Mouse (Mus musculus) heart, embryonic 16.5 days (tissue): ENCODE data around the gene Abracl. TPM values are rescaled to one million over a fixed set of nuclear protein-coding genes. Genes with fewer than 3 reads are reported as not detected.

Experiments used
- ATAC-seq: fragments of 200-750 bp; cut with Nextera tagmentation; replicated peaks from 2 replicates; pipeline ENCODE4 v1.8.0; 2017; ENCODE audit warnings: moderate number of reproducible peaks; ENCODE audit not compliant: insufficient read depth, low FRiP score; ENCODE audit errors: extremely low read depth
- H3K27ac ChIP-seq: fragments of 300-500 bp; sonication (generic); 2 replicates; pipeline ENCODE4 v1.5.1; 2014; ENCODE audit warnings: mild to moderate bottlenecking, low read length, control low read depth, moderate library complexity
- H3K27me3 ChIP-seq: fragments of 300-500 bp; sonication (generic); 2 replicates; pipeline ENCODE4 v1.6.1; 2014; ENCODE audit warnings: low read length, mixed read lengths; ENCODE audit not compliant: control insufficient read depth, insufficient read depth
- H3K36me3 ChIP-seq: fragments of 300-500 bp; sonication (generic); 2 replicates; pipeline ENCODE4 v1.6.1; 2014; ENCODE audit not compliant: control insufficient read depth, insufficient read depth
- H3K4me1 ChIP-seq: fragments of 300-500 bp; sonication (generic); 2 replicates; pipeline ENCODE4 v1.6.1; 2014; ENCODE audit warnings: low read length, mixed read lengths; ENCODE audit not compliant: control insufficient read depth, insufficient read depth
- H3K4me2 ChIP-seq: fragments of 300-500 bp; sonication (generic); 2 replicates; pipeline ENCODE4 v1.6.1; 2014; ENCODE audit warnings: low read depth, mild to moderate bottlenecking, control low read depth, low read length
- H3K4me3 ChIP-seq: fragments of 300-500 bp; sonication (generic); 2 replicates; pipeline ENCODE4 v1.5.1; 2014; ENCODE audit warnings: mild to moderate bottlenecking, control low read depth, low read length
- H3K9ac ChIP-seq: fragments of 300-500 bp; sonication (generic); 2 replicates; pipeline ENCODE4 v1.6.1; 2014; ENCODE audit warnings: low read length, control low read depth
- H3K9me3 ChIP-seq: fragments of 300-500 bp; sonication (generic); replicated peaks from 2 replicates; pipeline ENCODE4 v1.6.1; 2016; ENCODE audit warnings: low read length; ENCODE audit not compliant: control insufficient read depth
- WGBS: fragments of 180-500 bp; shearing (Covaris S2); extraction: QIAGEN DNeasy Blood & Tissue Kit; methylation state at CpG from one replicate; pipeline ENCODE4 v1.1.7; 2014; 5-methylcytosine and 5-hydroxymethylcytosine counted together
- polyA plus RNA-seq: library from polyadenylated mRNA; unstranded; fragments of >200 nt; fragmentation: Nextera tagmentation; extraction: Ambion mirVana; gene quantifications from 2 replicates; pipeline ENCODE4 v1.2.1, GENCODE M21; 2015

Abracl gene
- polyA plus RNA-seq, result 152 and 167 TPM in 2 replicates

DNA sequence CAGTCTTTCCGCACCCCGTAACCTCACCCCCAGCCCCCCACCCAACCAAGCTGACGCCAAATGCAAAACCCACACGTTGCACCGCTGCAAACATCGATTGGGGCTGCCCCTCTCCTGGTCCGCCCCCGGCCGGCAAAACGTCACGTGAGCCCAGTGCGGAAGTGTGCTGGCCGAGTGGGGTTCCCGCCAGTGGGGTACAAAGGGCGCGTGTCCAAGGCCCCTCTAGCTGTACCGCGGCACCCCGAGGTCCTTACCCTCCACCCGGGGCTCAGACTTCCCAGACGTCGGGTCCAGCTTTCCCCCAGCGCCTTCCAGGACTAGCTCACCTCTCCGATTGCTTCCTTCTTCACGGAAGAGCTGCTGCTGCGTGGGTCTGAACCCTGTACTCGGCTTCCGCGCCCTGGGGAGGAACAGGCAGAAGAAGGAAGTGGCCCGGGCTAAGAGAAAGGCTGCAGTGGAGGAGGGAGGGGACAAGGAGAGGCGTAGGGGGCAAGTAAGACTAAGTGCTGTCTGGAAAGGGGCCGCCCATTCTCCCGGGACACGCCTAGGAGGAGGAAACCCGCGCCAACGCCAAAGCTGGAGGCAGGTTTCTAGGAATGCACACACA is at the start of gene Abracl:
Gene Abracl (minus strand): TSS at position 548 of the 607 bp plus-strand sequence.
- H3K36me3 ChIP-seq, result peaks cover 2% of the 10 kb centered on the region; the same call in 1 of the 2 replicates
- peak within 1 kb of the TSS; percentile 86 for H3K4me3 ChIP-seq
- under 1% methylated on average over 37 of the region's 37 CpGs for WGBS
- peak within 1 kb of the TSS; percentile 86 for H3K4me2 ChIP-seq
- peak; percentile 90 for ATAC-seq
- peak within 1 kb of the TSS; percentile 97 for H3K27ac ChIP-seq
- peaks cover 9% of the 10 kb centered on the region for H3K4me1 ChIP-seq
- H3K27me3 ChIP-seq, result no peaks in the 10 kb centered on the region
- no peaks in the 10 kb centered on the region for H3K9me3 ChIP-seq
- H3K9ac ChIP-seq, result peak within 1 kb of the TSS; percentile 94

DNA sequence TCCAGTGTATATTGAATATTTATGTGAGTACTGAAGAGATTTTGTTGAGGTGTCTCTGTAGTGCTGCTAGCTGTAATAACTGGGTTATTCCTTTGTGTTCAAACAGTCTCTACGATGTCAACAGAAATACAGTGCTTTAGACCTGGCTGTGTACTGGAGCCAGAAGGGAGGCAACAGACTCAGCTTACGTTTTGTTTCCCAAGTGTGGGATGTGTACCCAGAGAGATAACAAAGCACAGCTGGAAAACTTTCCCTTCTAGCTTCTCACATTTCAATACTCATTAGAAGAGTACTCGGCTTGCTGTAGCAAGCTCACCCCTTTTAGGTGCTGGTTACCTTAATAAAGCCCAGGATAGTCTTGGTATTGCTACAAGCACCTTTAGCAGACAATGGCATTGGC is 49.8 kb upstream of the Abracl start:
- no peak overlapping the region for H3K27ac ChIP-seq
- 46% methylated on average over 3 of the region's 3 CpGs for WGBS
- no peak overlapping the region for H3K9ac ChIP-seq
- H3K4me3 ChIP-seq, result no peak overlapping the region
- no peak overlapping the region for H3K4me2 ChIP-seq
- no peak for ATAC-seq
- H3K9me3 ChIP-seq, result no peaks in the 10 kb centered on the region
- H3K27me3 ChIP-seq, result no peaks in the 10 kb centered on the region
- H3K4me1 ChIP-seq, result peaks cover 50% of the 10 kb centered on the region
- no peaks in the 10 kb centered on the region for H3K36me3 ChIP-seq

DNA sequence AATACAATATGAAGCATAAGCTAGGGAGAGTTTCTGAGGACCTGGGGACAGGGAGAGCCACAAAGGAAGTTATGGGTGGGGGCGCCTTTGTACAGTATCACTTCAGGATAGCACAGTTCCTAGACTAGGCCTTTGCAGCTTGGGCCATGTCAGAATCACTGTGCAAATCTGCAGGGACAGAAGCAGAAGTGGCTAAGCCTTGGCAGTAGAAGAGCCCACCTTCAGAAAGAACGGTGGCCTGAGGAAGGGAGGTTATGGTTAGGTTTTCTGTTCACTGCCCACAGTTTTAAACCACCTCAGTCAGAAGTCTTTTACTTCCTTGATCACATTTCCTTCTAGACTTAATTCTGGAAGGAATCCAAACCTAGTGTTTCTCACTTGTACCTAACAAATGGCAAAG is 47.5 kb upstream of the Abracl start:
- no peaks in the 10 kb centered on the region for H3K9me3 ChIP-seq
- H3K4me3 ChIP-seq, result no peak overlapping the region
- 64% methylated on average over 2 of the region's 2 CpGs for WGBS
- H3K9ac ChIP-seq, result no peak overlapping the region
- H3K27me3 ChIP-seq, result no peaks in the 10 kb centered on the region
- H3K4me2 ChIP-seq, result no peak overlapping the region
- peaks cover 56% of the 10 kb centered on the region for H3K4me1 ChIP-seq
- H3K27ac ChIP-seq, result peak overlapping the region; percentile 34; the same call in 1 of the 2 replicates
- H3K36me3 ChIP-seq, result no peaks in the 10 kb centered on the region
- no peak for ATAC-seq

DNA sequence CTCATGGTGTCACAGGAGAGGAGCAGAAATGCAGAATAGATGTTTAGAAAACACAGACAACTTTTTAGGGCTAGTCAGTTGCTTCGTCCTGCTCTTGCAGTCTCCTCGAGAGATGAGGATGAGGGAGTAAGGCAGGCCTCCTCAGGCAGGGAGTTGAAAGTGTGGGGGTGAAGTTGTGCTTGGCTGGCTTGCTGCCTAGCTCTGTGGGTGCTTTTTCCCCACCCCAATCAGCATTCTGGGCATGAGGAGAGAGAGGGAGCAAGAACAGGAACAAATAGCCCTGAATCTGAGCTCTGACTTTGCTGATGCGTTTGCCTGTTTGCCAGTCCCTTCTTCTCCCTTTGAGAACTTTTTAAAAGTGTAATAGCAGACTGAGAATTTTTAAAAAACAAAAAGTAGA is 47.1 kb upstream of the Abracl start:
- peak overlapping the region; percentile 42 for H3K27ac ChIP-seq
- no peaks in the 10 kb centered on the region for H3K27me3 ChIP-seq
- no peaks in the 10 kb centered on the region for H3K9me3 ChIP-seq
- no peaks in the 10 kb centered on the region for H3K36me3 ChIP-seq
- WGBS, result 42% methylated on average over 3 of the region's 3 CpGs
- no peak for ATAC-seq
- no peak overlapping the region for H3K4me3 ChIP-seq
- no peak overlapping the region for H3K9ac ChIP-seq
- H3K4me1 ChIP-seq, result peaks cover 55% of the 10 kb centered on the region
- H3K4me2 ChIP-seq, result no peak overlapping the region

DNA sequence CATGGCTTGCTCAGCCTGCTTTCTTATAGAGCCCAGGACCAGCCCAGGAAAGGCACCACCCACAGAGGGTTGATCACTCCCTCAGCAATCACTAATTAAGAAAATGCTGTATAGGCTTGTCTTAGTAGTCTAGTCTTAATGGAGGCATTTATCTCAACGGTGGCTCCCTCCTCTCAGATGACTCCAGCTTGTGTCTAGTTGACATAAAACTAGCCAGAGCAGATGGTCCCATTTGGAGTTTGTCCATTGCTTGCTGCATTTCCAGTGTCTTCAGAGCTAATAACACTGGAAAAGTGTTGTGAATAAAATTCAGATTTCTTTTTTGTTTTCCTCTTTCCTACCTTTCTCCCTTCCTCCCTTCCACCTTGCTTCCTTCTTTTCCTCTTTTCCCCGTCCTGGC is 46.5 kb upstream of the Abracl start:
- H3K27ac ChIP-seq, result no peak overlapping the region; the same call in 1 of the 2 replicates
- H3K4me2 ChIP-seq, result no peak overlapping the region
- ATAC-seq, result no peak
- H3K4me3 ChIP-seq, result no peak overlapping the region
- H3K4me1 ChIP-seq, result peaks cover 54% of the 10 kb centered on the region
- no peaks in the 10 kb centered on the region for H3K9me3 ChIP-seq
- no peak overlapping the region for H3K9ac ChIP-seq
- H3K36me3 ChIP-seq, result no peaks in the 10 kb centered on the region
- 79% methylated on average over 2 of the region's 2 CpGs for WGBS
- H3K27me3 ChIP-seq, result no peaks in the 10 kb centered on the region

DNA sequence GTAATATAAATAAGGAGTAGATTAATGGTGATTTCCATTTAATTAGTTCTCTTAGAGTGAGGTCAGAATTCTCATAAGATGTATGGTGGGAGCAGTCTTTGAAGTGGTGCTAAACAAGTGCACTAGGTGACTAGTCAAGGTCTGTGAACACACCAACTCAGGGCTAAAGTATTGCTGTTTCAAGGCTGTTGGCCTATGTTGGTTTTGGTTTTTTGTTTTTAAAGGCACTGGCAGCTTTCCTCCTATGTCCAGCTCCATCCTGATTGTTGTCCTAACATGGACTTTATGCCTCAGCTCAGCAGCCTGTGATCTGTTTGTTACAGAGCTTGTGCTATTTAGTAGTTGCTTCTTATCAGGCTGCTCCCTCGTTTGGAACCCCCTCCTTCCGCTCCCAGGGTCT is 45.8 kb upstream of the Abracl start:
- 61% methylated on average over 2 of the region's 2 CpGs for WGBS

DNA sequence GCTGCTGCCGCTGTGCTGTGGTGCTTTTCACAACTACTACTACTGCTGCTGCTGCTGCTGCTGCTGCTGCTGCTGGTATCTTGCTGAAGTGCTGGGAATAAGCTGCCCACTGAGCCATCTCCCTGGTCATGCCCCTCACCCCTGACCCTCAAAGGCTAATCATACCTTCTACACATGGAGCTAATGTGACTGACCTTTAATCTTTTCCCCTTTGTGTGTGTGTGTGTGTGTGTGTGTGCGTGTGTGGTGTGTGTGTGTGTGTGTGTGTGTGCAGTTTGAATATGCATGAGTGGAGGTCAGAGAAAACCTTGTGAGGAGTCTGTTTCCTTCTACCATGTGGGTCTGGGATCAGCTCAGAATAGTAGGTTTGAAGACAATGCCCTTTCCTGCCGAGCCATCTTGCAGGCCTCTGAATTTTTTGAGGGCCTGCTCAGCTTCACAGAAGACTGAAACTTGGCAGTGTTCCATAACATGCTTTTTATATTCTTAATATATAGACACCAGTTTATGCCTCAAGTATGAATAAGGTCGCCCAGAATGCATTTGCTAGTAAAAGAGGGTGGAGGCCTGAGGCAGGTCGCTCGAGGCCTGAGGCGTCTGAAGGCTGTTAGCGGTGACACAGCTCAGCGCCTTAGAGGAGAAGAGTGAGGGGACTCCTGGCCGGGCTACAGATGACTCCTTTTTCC is 44.8 kb upstream of the Abracl start:
- Histone ChIP-seq H3K9ac (peak overlapping the region; percentile 40), H3K4me3 (no peak overlapping the region), H3K4me2 (0 out of 2 replicates have a peak overlapping the region, but pooled peaks have one; percentile 30), H3K27me3 (no peaks in the 10 kb centered on the region), H3K9me3 (no peaks in the 10 kb centered on the region), H3K36me3 (no peaks in the 10 kb centered on the region), H3K4me1 (peaks cover 49% of the 10 kb centered on the region), H3K27ac (peak overlapping the region; percentile 75)
- ATAC-seq, result peak; percentile 62; the same call in 1 of the 2 replicates
- WGBS, result 38% methylated on average over 10 of the region's 10 CpGs

More for the DNA sequence above, 45.8 kb upstream of the Abracl start:
- no peak for ATAC-seq
- Histone ChIP-seq H3K9me3 (no peaks in the 10 kb centered on the region), H3K4me2 (no peak overlapping the region), H3K9ac (no peak overlapping the region), H3K27ac (no peak overlapping the region), H3K36me3 (no peaks in the 10 kb centered on the region), H3K4me3 (no peak overlapping the region), H3K27me3 (no peaks in the 10 kb centered on the region), H3K4me1 (peaks cover 50% of the 10 kb centered on the region)

DNA sequence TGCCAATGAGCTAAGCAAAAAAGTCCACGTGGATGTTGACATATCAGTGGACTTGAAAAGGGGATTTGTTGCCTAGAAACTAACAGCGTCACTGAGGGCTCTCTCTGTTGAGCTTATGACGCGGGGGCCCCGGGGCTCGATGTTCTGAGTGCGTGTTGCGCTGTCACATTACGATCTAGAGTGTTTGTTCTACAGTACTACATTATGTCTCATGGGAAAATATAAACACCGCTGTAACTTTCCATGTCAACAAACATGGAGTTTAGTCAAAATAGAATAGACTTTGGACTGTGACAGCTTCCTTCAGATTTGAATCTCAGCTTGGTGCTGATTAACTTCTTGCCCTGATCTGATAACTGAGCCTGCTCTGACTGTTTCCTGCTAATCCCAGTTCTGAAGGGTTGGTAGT is 42.9 kb upstream of the Abracl start:
- no peak overlapping the region for H3K27ac ChIP-seq
- ATAC-seq, result no peak
- no peaks in the 10 kb centered on the region for H3K27me3 ChIP-seq
- no peaks in the 10 kb centered on the region for H3K36me3 ChIP-seq
- WGBS, result 88% methylated on average over 10 of the region's 10 CpGs
- no peak overlapping the region for H3K4me2 ChIP-seq
- no peaks in the 10 kb centered on the region for H3K9me3 ChIP-seq
- H3K4me1 ChIP-seq, result peaks cover 47% of the 10 kb centered on the region
- no peak overlapping the region for H3K9ac ChIP-seq
- H3K4me3 ChIP-seq, result no peak overlapping the region

DNA sequence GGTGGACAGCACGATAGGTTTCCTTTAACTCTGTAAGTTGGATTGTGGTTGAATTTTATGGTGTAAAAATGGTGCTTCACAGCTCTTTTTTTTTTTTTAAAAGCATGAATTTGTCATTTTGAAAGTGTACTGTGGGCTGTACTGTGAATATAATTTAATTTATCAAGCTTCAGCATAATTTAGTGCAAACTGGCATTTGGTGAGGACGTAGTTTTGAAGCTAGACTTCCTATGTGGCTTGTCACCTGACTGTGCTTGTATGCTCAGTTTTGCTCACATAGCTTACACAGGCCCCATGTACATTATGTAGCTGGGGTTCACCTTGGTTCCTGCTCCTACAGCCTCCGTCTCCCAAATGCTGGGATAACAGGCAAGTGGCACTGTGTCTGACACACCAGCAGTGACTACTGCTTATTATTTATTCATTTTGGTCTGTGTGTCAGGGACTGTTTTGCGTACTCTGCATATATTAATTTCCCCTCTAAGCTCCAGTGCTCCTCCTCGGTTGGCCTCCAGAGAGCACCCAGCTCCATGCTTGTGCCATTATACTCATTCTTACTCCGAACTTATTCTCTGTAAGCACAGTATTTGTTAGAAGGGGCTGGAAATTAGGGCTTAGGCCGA is 41.6 kb upstream of the Abracl start:
- H3K36me3 ChIP-seq, result no peaks in the 10 kb centered on the region
- ATAC-seq, result no peak
- 90% methylated on average over 7 of the region's 7 CpGs for WGBS
- no peak overlapping the region for H3K4me3 ChIP-seq
- no peak overlapping the region for H3K27ac ChIP-seq
- H3K9ac ChIP-seq, result no peak overlapping the region
- no peaks in the 10 kb centered on the region for H3K9me3 ChIP-seq
- no peak overlapping the region for H3K4me2 ChIP-seq
- H3K27me3 ChIP-seq, result no peaks in the 10 kb centered on the region
- peaks cover 40% of the 10 kb centered on the region for H3K4me1 ChIP-seq
